ENCODE assay signal across 28 mouse cellular contexts in the genomic region with DNA sequence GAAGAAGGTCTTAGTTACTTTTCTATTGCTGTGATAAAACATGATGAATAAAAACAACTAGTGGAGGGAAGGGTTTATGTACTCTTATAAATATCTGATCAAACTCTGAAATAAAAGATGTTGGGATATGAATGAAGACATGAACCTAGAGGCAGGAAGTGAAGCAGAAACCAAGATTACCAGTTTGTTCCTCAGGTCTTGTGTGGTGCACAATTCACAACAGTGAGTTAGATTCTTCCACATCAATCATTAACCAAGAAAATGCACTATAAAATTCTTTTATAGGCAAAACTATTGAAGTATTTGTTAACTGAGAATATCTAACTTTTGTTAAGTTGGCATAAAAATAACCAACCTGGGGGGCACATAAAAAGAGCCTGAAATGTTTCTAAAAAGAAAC.
"Had no signal": no experiment of that assay in that cellular context is flagged by ENCODE, and none has a peak within 500 bp of the region (broad histone marks: within the 10 kb centered on the region; RNA-seq: fewer than 3 reads in every experiment).

No protein-coding gene starts in this region.

- DNase-seq: cerebellum, adult 2 months; cerebellum, adult 8-10 months; cerebellum, adult 9-10 months; cerebellum, adult 9-11 months; cerebellum, postnatal 10 days; cerebellum, postnatal 14 days; cerebellum, postnatal 25 days; cerebellum, postnatal 36 days; embryo, embryonic 11 days; forebrain, postnatal 0 days; gastrocnemius, adult 2 months; gastrocnemius, postnatal 10 days; gastrocnemius, postnatal 14 days; gastrocnemius, postnatal 25 days; gastrocnemius, postnatal 36 days; heart, adult 11 months; heart, adult 18-20 months had no signal

- H3K27me3 ChIP-seq: embryonic facial prominence, embryonic 12.5 days; embryonic facial prominence, embryonic 13.5 days; embryonic facial prominence, embryonic 15.5 days; forebrain, embryonic 12.5 days; forebrain, embryonic 13.5 days; forebrain, embryonic 15.5 days had no signal

- H3K4me2 ChIP-seq: embryonic facial prominence, embryonic 12.5 days; embryonic facial prominence, embryonic 13.5 days; embryonic facial prominence, embryonic 15.5 days; forebrain, embryonic 12.5 days; forebrain, embryonic 13.5 days; forebrain, embryonic 15.5 days had no signal

- H3K4me1 ChIP-seq: embryonic facial prominence, embryonic 10.5 days; embryonic facial prominence, embryonic 12.5 days; embryonic facial prominence, embryonic 13.5 days; embryonic facial prominence, embryonic 15.5 days; forebrain, embryonic 12.5 days; forebrain, embryonic 13.5 days; forebrain, embryonic 15.5 days had no signal

- ATAC-seq: forebrain, embryonic 13.5 days; forebrain, embryonic 14.5 days; forebrain, embryonic 15.5 days; forebrain, embryonic 16.5 days; forebrain, postnatal 0 days had no signal

- H3K36me3 ChIP-seq: embryonic facial prominence, embryonic 10.5 days; embryonic facial prominence, embryonic 12.5 days; embryonic facial prominence, embryonic 13.5 days; embryonic facial prominence, embryonic 15.5 days; forebrain, embryonic 10.5 days; forebrain, embryonic 12.5 days; forebrain, embryonic 15.5 days had no signal

- H3K9me3 ChIP-seq: embryonic facial prominence, embryonic 10.5 days; embryonic facial prominence, embryonic 12.5 days; embryonic facial prominence, embryonic 13.5 days; embryonic facial prominence, embryonic 15.5 days; forebrain, embryonic 10.5 days; forebrain, embryonic 12.5 days; forebrain, embryonic 13.5 days; forebrain, embryonic 15.5 days had no signal

- H3K4me3 ChIP-seq: embryonic facial prominence, embryonic 10.5 days; embryonic facial prominence, embryonic 12.5 days; embryonic facial prominence, embryonic 13.5 days; embryonic facial prominence, embryonic 15.5 days; erythroblast, embryonic 14.5 days; forebrain, embryonic 10.5 days; forebrain, embryonic 12.5 days; forebrain, embryonic 13.5 days; forebrain, embryonic 15.5 days; gastrocnemius, adult 2 months had no signal

- H3K9ac ChIP-seq: embryonic facial prominence, embryonic 12.5 days; embryonic facial prominence, embryonic 13.5 days; embryonic facial prominence, embryonic 15.5 days; forebrain, embryonic 12.5 days; forebrain, embryonic 13.5 days; forebrain, embryonic 15.5 days; forebrain, postnatal 0 days had no signal

- H3K27ac ChIP-seq: embryonic facial prominence, embryonic 10.5 days; embryonic facial prominence, embryonic 12.5 days; embryonic facial prominence, embryonic 13.5 days; embryonic facial prominence, embryonic 15.5 days; forebrain, embryonic 10.5 days; forebrain, embryonic 12.5 days; forebrain, embryonic 13.5 days; forebrain, embryonic 15.5 days; gastrocnemius, adult 2 months had no signal
